Mouse (Mus musculus) CH12.LX (cell line): ENCODE results near the gene Myh11.

Source experiments
- CHD2 ChIP-seq: IDR thresholded peaks from 2 replicates; pipeline ENCODE4 v1.6.1; 2011; ENCODE audit warnings: low read length, improper control_type of control experiment
- CTCF ChIP-seq, 2 experiments: IDR thresholded peaks in 1 of 2; conservative IDR thresholded peaks in 1 of 2; 2 replicates each; pipeline ENCODE4 v1.5.1; 2011 to 2012; ENCODE audit warnings: low read depth in 2 of 2, low read length in 2 of 2, improper control_type of control experiment in 1 of 2, inconsistent platforms in 1 of 2, mild to moderate bottlenecking in 1 of 2, moderate library complexity in 1 of 2
- EP300 ChIP-seq: IDR thresholded peaks from 2 replicates; pipeline ENCODE4 v1.6.1; 2011; ENCODE audit warnings: low read length, improper control_type of control experiment
- KAT2A ChIP-seq: IDR thresholded peaks from 2 replicates; pipeline ENCODE4 v1.6.1; 2012; ENCODE audit warnings: low read length, improper control_type of control experiment, inconsistent platforms; ENCODE audit not compliant: insufficient replicate concordance
- MAFK ChIP-seq: IDR thresholded peaks from 2 replicates; pipeline ENCODE4 v1.6.1; 2011; ENCODE audit warnings: low read length, improper control_type of control experiment; ENCODE audit not compliant: insufficient replicate concordance
- MAZ ChIP-seq: IDR thresholded peaks from 2 replicates; pipeline ENCODE4 v1.6.1; 2012; ENCODE audit warnings: low read depth, mild to moderate bottlenecking, inconsistent platforms, low read length, improper control_type of control experiment, moderate library complexity
- POLR2A ChIP-seq: IDR thresholded peaks from 2 replicates; pipeline ENCODE4 v1.6.1; 2011; ENCODE audit warnings: low read depth, mild to moderate bottlenecking, improper control_type of control experiment, low read length
- TBP ChIP-seq: conservative IDR thresholded peaks from 2 replicates; pipeline ENCODE4 v1.6.1; 2011; ENCODE audit warnings: low read depth, low read length, improper control_type of control experiment
- ZC3H11A ChIP-seq: IDR thresholded peaks from 2 replicates; pipeline ENCODE4 v1.6.1; 2012; ENCODE audit warnings: low read depth, mild to moderate bottlenecking, inconsistent platforms, low read length, improper control_type of control experiment

DNA sequence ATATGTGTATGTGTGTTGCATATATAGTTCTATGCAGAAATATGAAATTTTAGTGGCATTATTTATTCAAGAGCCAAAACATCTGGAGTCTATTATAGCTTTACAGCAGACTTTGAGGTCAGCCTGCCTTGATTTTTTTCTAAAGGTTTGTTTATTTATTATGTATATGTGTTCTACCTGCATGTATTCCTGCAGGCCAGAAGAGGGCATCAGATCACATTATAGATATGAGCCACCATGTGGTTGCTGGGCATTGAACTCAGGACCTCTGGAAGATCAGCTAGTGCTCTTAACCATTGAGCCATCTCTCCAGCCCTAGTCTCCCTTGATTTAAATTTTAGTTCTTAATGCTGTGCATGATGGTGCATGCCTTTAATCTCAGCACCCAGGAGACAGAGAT lies 143.5 kb downstream of the Myh11 start:
- TF ChIP-seq MAFK: no peak
- no peak for TF ChIP-seq POLR2A
- peak in 1 of 2 experiments; percentile 50; a peak in 2 of 4 replicates for TF ChIP-seq CTCF (conservative IDR thresholded peaks at IDR 0.05 in 1 of 2, IDR thresholded peaks at IDR 0.05 in 1 of 2; ENCODE audit: low read depth in 2 of 2, low read length in 2 of 2)
- no peak for TF ChIP-seq EP300
- no peak for TF ChIP-seq CHD2
- no peak for TF ChIP-seq KAT2A
- TF ChIP-seq TBP: no peak
- TF ChIP-seq ZC3H11A: no peak
- no peak for TF ChIP-seq MAZ
